In the genomic region with DNA sequence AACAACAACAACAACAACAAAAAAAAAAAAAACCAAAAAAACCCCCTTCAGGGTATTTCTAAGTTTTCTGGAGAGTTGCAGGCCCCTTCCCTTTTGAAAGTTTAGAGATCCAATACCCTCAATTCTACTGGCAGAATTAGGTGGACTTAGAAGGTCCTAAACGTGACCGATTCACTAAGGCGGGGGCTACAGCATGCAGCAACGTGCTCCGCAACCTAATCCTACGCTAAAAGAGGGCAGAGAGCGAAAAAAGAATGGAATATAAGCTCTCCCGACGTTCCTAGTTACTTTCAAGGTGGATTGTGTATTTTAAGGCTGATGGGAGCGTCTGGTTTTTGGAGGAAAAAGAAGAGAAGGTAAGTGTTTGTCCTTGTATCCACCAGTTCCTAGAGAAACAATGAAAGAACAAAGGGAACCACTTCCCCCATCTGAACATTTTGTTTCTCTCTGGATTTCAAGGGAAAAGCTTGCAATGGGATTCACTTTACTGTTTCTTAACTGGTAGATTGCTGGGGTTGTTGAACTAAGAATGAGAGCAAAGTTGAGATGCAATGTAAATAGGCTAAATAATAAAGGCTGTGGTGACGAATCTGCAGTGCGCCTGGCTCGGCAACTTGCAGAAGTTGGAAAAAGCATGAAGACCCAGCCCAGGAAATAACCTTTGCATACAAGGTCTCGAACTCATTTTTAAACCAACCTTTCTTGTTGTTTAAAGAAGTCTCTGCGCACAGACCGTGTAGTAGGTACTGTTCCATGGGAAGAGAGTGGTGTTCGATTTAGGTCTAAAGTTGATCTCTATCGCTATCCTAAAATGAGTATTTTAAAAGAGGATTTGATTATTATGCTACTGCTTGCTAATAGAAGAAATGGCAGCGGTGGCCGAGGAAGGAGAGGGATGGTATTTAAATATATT, we compare ENCODE assay signal across 8 mouse cellular contexts. TPM values are rescaled to one million over a fixed set of nuclear protein-coding genes. Genes with fewer than 3 reads are reported as not detected.
DNase-seq lines count a peak whose midpoint lies in the region; ATAC-seq and TF ChIP-seq lines count a peak whose summit lies in the region.

A gene (plus strand): TSS at position 222 of the 913 bp plus-strand sequence.

- H3K36me3 ChIP-seq in liver, embryonic 11.5 days (ENCODE audit: control insufficient read depth, insufficient read depth, low read length): no peaks in the 10 kb centered on the region

- TF ChIP-seq POLR2A in lung, adult 2 months (IDR thresholded peaks at IDR 0.05; ENCODE audit: borderline replicate concordance, extremely low read depth, low read depth, low read length): no peak
- no peak for TF ChIP-seq POLR2A in brain, embryonic 14.5 days (IDR thresholded peaks at IDR 0.05; ENCODE audit: borderline replicate concordance, extremely low read depth, insufficient read depth, insufficient read length, poor library complexity, severe bottlenecking)

- no peaks in the 10 kb centered on the region for H3K9me3 ChIP-seq in liver, embryonic 11.5 days (ENCODE audit: control insufficient read depth, low read length)

- TF ChIP-seq CTCF in lung, adult 2 months (IDR thresholded peaks at IDR 0.05; ENCODE audit: insufficient read depth, low read length): no peak
- TF ChIP-seq CTCF in brain, embryonic 14.5 days (IDR thresholded peaks at IDR 0.05; ENCODE audit: borderline replicate concordance, extremely low read depth, insufficient read depth, insufficient read length): no peak

- peak within 1 kb of the TSS; percentile 85 for H3K9ac ChIP-seq in liver, embryonic 11.5 days (ENCODE audit: low read depth, low read length)

- H3K4me2 ChIP-seq in liver, embryonic 11.5 days: peak within 1 kb of the TSS; percentile 87

- H3K4me3 ChIP-seq in lung, adult 2 months (replicated peaks; ENCODE audit: extremely low read depth, low read depth, low read length): peak within 1 kb of the TSS; percentile 97
- H3K4me3 ChIP-seq in liver, embryonic 11.5 days (ENCODE audit: low read depth, low read length): peak within 1 kb of the TSS; percentile 60

- peaks cover 6% of the 10 kb centered on the region for H3K4me1 ChIP-seq in lung, adult 2 months (ENCODE audit: control insufficient read depth, insufficient read depth, low read length)
- peaks cover 5% of the 10 kb centered on the region; the same call in 1 of the 2 replicates for H3K4me1 ChIP-seq in liver, embryonic 11.5 days (replicated peaks; ENCODE audit: control insufficient read depth, insufficient read depth, low read length)

- no peak for ATAC-seq in liver, embryonic 11.5 days (replicated peaks; ENCODE audit: low FRiP score)

- 23% methylated on average over 20 of the region's 20 CpGs for WGBS in lung, adult 2 months
- WGBS in liver, embryonic 11.5 days: 3% methylated on average over 20 of the region's 20 CpGs

- 0 out of 2 replicates have a peak, but pooled peaks cover 3% of the 10 kb centered on the region for H3K27me3 ChIP-seq in liver, embryonic 11.5 days (replicated peaks; ENCODE audit: control insufficient read depth, insufficient read depth, low read length)

- H3K27ac ChIP-seq in liver, embryonic 11.5 days (ENCODE audit: low read depth, low read length): peak within 1 kb of the TSS; percentile 100

- no peak for DNase-seq in lung, adult 2 months
- DNase-seq in lung, postnatal 14 days: no peak
- DNase-seq in brain, embryonic 14.5 days (ENCODE audit: low read depth): peak; percentile 77
- DNase-seq in gastrocnemius, postnatal 25 days: no peak
- peak; percentile 41 for DNase-seq in induced T-regulatory cell, adult 2 months (ENCODE audit: low read depth)
- no peak for DNase-seq in liver, embryonic 11.5 days (ENCODE audit: low spot score)
- peak; percentile 60 for DNase-seq in retina, embryonic 14.5 days (ENCODE audit: low spot score)
- DNase-seq in ovary, adult 18-20 months (ENCODE audit: low spot score): no peak

RNA-seq across cellular contexts. Expression of the gene that starts here (rescaled TPM):
- 27.3 and 34.7 TPM in 2 replicates for polyA plus RNA-seq in lung, adult 2 months (2012; rRNA removed)
- polyA plus RNA-seq in brain, embryonic 14.5 days (2012; rRNA removed): 41.1 and 49.4 TPM in 2 replicates
- total RNA-seq in gastrocnemius, postnatal 25 days (2021): 10 to 100 TPM; 15.1 to 18.5 TPM
- 34.0 and 39.9 TPM in 2 replicates for polyA plus RNA-seq in liver, embryonic 11.5 days (2014; fragmentation: Nextera tagmentation; extraction: Ambion mirVana)

Comparison
In these comparisons a context has a peak if more than half of its experiments do, and no peak if none do; other contexts are left out.
1. DNase-seq: peak in brain, embryonic 14.5 days (single experiment), induced T-regulatory cell, adult 2 months (single experiment) and retina, embryonic 14.5 days (single experiment); none in lung, adult 2 months (single experiment), lung, postnatal 14 days (single experiment), gastrocnemius, postnatal 25 days (single experiment), liver, embryonic 11.5 days (single experiment) and ovary, adult 18-20 months (single experiment).